ENCODE assay signal across 7 mouse cellular contexts in the genomic region with DNA sequence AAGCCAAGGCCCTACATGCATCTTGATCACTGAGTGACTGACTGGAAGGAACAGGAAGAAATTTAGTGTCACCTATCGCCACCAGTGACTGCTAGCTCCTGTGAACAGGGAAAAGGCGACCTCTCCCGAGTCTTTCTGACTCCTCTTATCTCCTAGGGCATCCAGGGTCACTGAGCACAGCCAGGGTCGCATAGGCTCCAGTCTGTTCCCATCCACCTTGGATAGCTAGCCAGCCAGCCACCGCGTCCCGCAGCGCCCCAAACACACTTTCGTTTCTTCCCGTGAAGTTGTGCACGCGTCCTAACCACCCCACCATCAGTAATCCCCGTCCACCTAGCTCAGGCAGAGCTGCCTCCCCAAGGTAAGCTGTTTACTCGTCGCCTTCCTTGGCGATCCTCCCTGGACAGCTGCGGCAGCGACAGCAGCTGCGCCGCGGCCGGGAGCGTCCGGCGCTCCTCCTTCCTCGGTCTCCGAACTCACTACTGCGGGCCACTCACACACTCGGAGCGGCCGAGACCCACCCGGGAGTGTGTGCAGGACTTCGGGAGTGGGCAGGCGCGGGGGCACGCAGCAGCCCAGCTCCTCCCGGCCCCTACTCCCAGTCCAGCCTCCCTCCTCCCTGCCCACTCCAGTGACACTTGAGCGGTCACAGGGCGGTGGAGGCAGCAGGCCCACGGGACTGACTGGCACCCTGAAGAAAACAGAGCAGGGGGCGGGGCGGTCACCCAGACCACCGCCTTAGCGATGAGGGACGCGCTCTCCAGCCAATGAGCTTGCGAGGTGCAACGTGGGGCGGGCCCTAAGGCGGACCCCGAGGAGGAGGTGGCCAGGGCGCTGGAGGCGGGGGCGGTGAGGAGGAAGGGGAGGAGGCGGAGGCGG. TPM values are rescaled to one million over a fixed set of nuclear protein-coding genes. Genes with fewer than 3 reads are reported as not detected.
DNase-seq lines count a peak whose midpoint lies in the region; ATAC-seq lines count a peak whose summit lies in the region.

No protein-coding gene starts in this region.

- H3K4me2 ChIP-seq in embryonic facial prominence, embryonic 11.5 days (ENCODE audit: low read depth, low read length) = peak overlapping the region; percentile 64
- peak overlapping the region; percentile 61 for H3K4me2 ChIP-seq in limb, embryonic 11.5 days (ENCODE audit: low read depth, severe bottlenecking)
- H3K4me2 ChIP-seq in midbrain, embryonic 14.5 days (ENCODE audit: low read length) = peak overlapping the region; percentile 71

- peak overlapping the region; percentile 90 for H3K4me3 ChIP-seq in embryonic facial prominence, embryonic 11.5 days (ENCODE audit: low read depth, low read length)
- peak overlapping the region; percentile 87 for H3K4me3 ChIP-seq in limb, embryonic 11.5 days (ENCODE audit: low read depth, low read length)
- peak overlapping the region; percentile 82 for H3K4me3 ChIP-seq in midbrain, embryonic 14.5 days (replicated peaks; ENCODE audit: low read depth, low read length)

- H3K27ac ChIP-seq in embryonic facial prominence, embryonic 11.5 days (replicated peaks; ENCODE audit: low read depth, low read length) = peak overlapping the region; percentile 58; the same call in 1 of the 2 replicates
- peak overlapping the region; percentile 91 for H3K27ac ChIP-seq in limb, embryonic 11.5 days (replicated peaks; ENCODE audit: low read depth, low read length)
- peak overlapping the region; percentile 97 for H3K27ac ChIP-seq in midbrain, embryonic 14.5 days (replicated peaks; ENCODE audit: low read depth, low read length)

- H3K27me3 ChIP-seq in embryonic facial prominence, embryonic 11.5 days (ENCODE audit: control insufficient read depth, insufficient read depth, low read length) = no peaks in the 10 kb centered on the region
- no peaks in the 10 kb centered on the region for H3K27me3 ChIP-seq in limb, embryonic 11.5 days (ENCODE audit: control insufficient read depth, insufficient read depth, low read length)
- no peaks in the 10 kb centered on the region for H3K27me3 ChIP-seq in midbrain, embryonic 14.5 days (ENCODE audit: control insufficient read depth, insufficient read depth, low read length)

- DNase-seq in adrenal gland, postnatal 14 days = peak; percentile 100
- peak; percentile 97 for DNase-seq in embryonic facial prominence, embryonic 11.5 days (ENCODE audit: low spot score)
- peak; percentile 100 for DNase-seq in heart, adult 11 months
- DNase-seq in kidney, adult 18-20 months = peak; percentile 100
- peak; percentile 99 for DNase-seq in limb, embryonic 11.5 days (ENCODE audit: low spot score)
- peak; percentile 98 for DNase-seq in midbrain, embryonic 14.5 days
- DNase-seq in spleen, adult 18-20 months = peak; percentile 100

- H3K4me1 ChIP-seq in embryonic facial prominence, embryonic 11.5 days (ENCODE audit: control insufficient read depth, insufficient read depth, low read length) = no peaks in the 10 kb centered on the region
- H3K4me1 ChIP-seq in limb, embryonic 11.5 days (ENCODE audit: control insufficient read depth, insufficient read depth, low read length) = peaks cover 5% of the 10 kb centered on the region; the same call in 1 of the 2 replicates
- H3K4me1 ChIP-seq in midbrain, embryonic 14.5 days (ENCODE audit: control insufficient read depth, insufficient read depth, low read length) = peaks cover 20% of the 10 kb centered on the region

- H3K9me3 ChIP-seq in embryonic facial prominence, embryonic 11.5 days (replicated peaks; ENCODE audit: control insufficient read depth, low read length) = no peaks in the 10 kb centered on the region
- H3K9me3 ChIP-seq in limb, embryonic 11.5 days (ENCODE audit: control insufficient read depth, low read length) = no peaks in the 10 kb centered on the region
- no peaks in the 10 kb centered on the region for H3K9me3 ChIP-seq in midbrain, embryonic 14.5 days (ENCODE audit: control insufficient read depth, low read length)

- H3K9ac ChIP-seq in embryonic facial prominence, embryonic 11.5 days (replicated peaks; ENCODE audit: low read length) = peak overlapping the region; percentile 82
- H3K9ac ChIP-seq in limb, embryonic 11.5 days (ENCODE audit: low read length) = peak overlapping the region; percentile 77
- peak overlapping the region; percentile 91 for H3K9ac ChIP-seq in midbrain, embryonic 14.5 days (replicated peaks; ENCODE audit: low read length)

- under 1% methylated on average over 50 of the region's 56 CpGs for WGBS in embryonic facial prominence, embryonic 11.5 days
- under 1% methylated on average over 49 of the region's 56 CpGs for whole genome bisulfite sequencing in limb, embryonic 11.5 days
- WGBS in midbrain, embryonic 14.5 days = under 1% methylated on average over 52 of the region's 56 CpGs

- ATAC-seq in embryonic facial prominence, embryonic 11.5 days (replicated peaks; ENCODE audit: insufficient number of reproducible peaks, low FRiP score, low TSS enrichment, low read depth) = peak; percentile 97
- peak; percentile 96 for ATAC-seq in limb, embryonic 11.5 days (ENCODE audit: insufficient number of reproducible peaks, low FRiP score, low TSS enrichment, low read depth)
- ATAC-seq in midbrain, embryonic 14.5 days (ENCODE audit: low FRiP score, low TSS enrichment) = peak; percentile 97

- H3K36me3 ChIP-seq in embryonic facial prominence, embryonic 11.5 days (replicated peaks; ENCODE audit: control insufficient read depth, insufficient read depth, low read depth, low read length) = no peaks in the 10 kb centered on the region
- H3K36me3 ChIP-seq in limb, embryonic 11.5 days (ENCODE audit: control insufficient read depth, insufficient read depth, low read length) = no peaks in the 10 kb centered on the region
- no peaks in the 10 kb centered on the region for H3K36me3 ChIP-seq in midbrain, embryonic 14.5 days (ENCODE audit: control insufficient read depth, insufficient read depth, low read length)

RNA-seq across cellular contexts. Expression of a gene that starts 0.5 kb away (rescaled TPM):
- total RNA-seq in adrenal gland, postnatal 14 days (2021) = 46.9 and 56.3 TPM in 2 replicates
- polyA plus RNA-seq in embryonic facial prominence, embryonic 11.5 days (2014; fragmentation: Nextera tagmentation; extraction: Ambion mirVana) = 57.4 and 58.6 TPM in 2 replicates
- 65.7 and 72.7 TPM in 2 replicates for polyA plus RNA-seq in limb, embryonic 11.5 days (2014; fragmentation: Nextera tagmentation; extraction: Ambion mirVana)
- 136 and 145 TPM in 2 replicates for polyA plus RNA-seq in midbrain, embryonic 14.5 days (2014; fragmentation: Nextera tagmentation; extraction: Ambion mirVana)

Comparison
In these comparisons a context has a peak if more than half of its experiments do, and no peak if none do; other contexts are left out.
1. Peak in every context shown above with its lines: DNase-seq, ATAC-seq, H3K4me3 ChIP-seq and H3K27ac ChIP-seq.